Mouse (Mus musculus): ENCODE measurements around the gene Hivep3.

The Hivep3 gene

DNA sequence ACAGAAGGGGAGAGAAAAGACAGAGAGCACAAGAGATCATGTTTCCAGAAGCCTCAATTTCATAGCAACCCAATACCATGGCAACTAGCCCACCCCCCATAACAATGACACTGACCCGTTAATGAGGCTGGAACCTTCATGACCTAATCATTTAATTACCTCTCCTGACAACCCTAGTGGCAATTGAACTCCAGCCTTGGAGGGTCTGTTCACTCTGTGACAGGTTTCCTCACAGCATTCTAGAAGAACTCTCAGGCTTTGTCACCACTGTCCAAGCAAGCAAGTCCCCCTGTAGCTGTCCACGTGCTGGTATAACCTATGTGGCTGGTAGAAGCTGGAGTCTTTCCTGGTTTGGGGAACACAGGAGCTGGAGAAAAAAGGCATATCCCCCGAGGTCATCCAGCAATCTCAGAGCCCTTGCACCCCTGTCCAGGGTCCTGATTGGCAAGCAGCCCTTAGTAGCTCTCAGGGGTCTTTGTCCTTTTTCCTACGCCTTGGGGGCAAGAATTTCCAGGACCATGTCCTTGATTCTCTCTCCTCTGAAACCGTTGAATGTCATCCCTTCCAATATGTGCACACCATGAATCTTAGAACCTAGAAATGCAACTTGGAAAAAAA lies 450.9 kb downstream of the Hivep3 start:
- intact Hi-C loops (cut with DNase I), result no loop called here

DNA sequence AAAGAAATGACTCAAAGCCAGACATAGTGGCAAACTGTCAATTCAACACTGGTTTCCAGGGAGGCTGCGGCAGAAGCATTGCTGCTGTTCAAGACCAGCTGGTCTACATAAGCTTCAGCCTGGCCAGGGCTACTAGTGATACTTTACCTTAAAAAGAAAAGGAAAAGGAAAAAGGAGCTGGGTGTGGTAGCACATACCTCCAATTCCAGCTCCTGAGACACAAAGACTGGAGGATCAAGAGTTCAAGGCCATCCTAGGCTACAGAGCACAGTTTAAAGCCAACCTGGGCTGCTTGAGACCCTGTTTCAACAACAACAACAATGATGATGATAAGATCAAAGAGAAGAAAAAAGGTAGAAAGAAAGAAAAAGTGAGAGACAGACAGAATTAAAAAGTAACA lies 452.9 kb downstream of the Hivep3 start:
- intact Hi-C loops (cut with DNase I), result no loop called here

DNA sequence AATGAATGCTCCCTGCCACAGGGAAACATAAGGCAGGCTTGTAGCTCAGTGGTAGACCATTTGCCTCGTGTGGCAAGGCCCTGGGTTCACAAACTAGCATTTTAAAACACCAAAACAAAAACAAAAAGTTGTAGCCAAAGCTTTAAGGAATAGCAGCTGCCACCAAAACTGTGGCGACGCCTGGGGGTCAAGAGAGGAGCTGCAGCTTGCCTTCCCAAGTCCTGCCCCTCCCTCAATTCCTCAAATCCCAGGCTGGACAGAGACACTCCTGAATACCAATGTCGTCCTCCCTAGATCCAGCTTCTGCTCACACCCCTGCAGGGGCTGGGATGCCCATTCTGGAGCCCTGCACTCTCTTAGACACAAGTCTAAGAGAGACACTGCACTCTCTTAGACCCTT lies 453.4 kb downstream of the Hivep3 start:
- intact Hi-C loops (cut with DNase I), result no loop called here
